Comparison of ENCODE assay signal across 20 mouse cellular contexts in the genomic region with DNA sequence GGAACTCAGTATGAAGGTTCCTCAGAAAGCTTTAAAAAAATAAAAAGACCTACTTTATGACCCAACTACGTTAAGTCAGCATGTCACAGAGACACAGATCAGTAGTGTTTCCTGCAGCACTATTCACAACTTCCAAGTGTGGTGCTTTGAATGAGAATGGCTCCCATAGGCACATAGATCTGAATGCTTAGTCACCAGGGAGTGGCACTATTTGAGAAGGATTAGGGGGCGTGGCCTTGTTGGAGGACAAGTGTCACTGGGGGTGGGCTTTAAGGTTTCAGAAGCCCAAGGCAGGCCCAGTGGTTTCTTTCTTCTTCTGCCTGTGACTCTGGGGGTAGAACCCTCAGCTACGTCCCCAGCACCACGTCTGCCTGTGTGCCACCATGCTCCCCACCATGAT. TPM values are rescaled to one million over a fixed set of nuclear protein-coding genes. Genes with fewer than 3 reads are reported as not detected.
A peak's percentile ranks its signal among the peaks of the same experiment; 100 is the strongest.
DNase-seq lines count a peak whose midpoint lies in the region; TF ChIP-seq lines count a peak whose summit lies in the region.
"Had no signal": no experiment of that assay in that cellular context is flagged by ENCODE, and none has a peak within 500 bp of the region (broad histone marks: within the 10 kb centered on the region; RNA-seq: fewer than 3 reads in every experiment).

No protein-coding gene starts in this region.

- peaks cover 3 to 13% of the 10 kb centered on the region in 2 experiments; a peak in 2 of 4 replicates for H3K4me1 ChIP-seq in ES-E14 (ENCODE audit: control insufficient read depth in 2 of 2, insufficient read depth in 2 of 2, low read length in 2 of 2, poor library complexity in 1 of 2)

- H3K9ac ChIP-seq in ES-E14 (ENCODE audit: insufficient read depth, low read depth, low read length, poor library complexity, severe bottlenecking): no peak overlapping the region
- H3K9ac ChIP-seq: embryonic facial prominence, embryonic 13.5 days; embryonic facial prominence, embryonic 15.5 days; forebrain, embryonic 12.5 days had no signal

- in situ Hi-C loops in ES-E14 (cut with MboI; ENCODE audit: low sequenced_read_pairs in 2 of 2, unreplicated experiment in 2 of 2): no loop called here

- no peak overlapping the region for H3K27ac ChIP-seq in ES-E14 (ENCODE audit: insufficient read depth, low read depth, low read length, poor library complexity, severe bottlenecking)
- H3K27ac ChIP-seq: embryonic facial prominence, embryonic 13.5 days; embryonic facial prominence, embryonic 15.5 days; forebrain, embryonic 10.5 days; forebrain, embryonic 12.5 days had no signal

- H3K36me3 ChIP-seq in ES-E14 (ENCODE audit: control insufficient read depth, insufficient read depth, low read length, poor library complexity, severe bottlenecking): no peaks in the 10 kb centered on the region
- H3K36me3 ChIP-seq: embryonic facial prominence, embryonic 13.5 days; embryonic facial prominence, embryonic 15.5 days; forebrain, embryonic 10.5 days; forebrain, embryonic 12.5 days had no signal

- intact Hi-C loops in heart, postnatal 10 days (cut with DNase I): no loop called here

- H3K9me3 ChIP-seq in ES-E14 (ENCODE audit: control insufficient read depth, insufficient read depth, low read depth, low read length): no peaks in the 10 kb centered on the region
- H3K9me3 ChIP-seq: embryonic facial prominence, embryonic 15.5 days; forebrain, embryonic 10.5 days; forebrain, embryonic 12.5 days had no signal

- H3K4me3 ChIP-seq in ES-E14 (ENCODE audit: insufficient read depth in 1 of 2, low read depth in 1 of 2, low read length in 2 of 2, poor library complexity in 1 of 2, severe bottlenecking in 1 of 2): no peak overlapping the region
- H3K4me3 ChIP-seq: embryonic facial prominence, embryonic 13.5 days; embryonic facial prominence, embryonic 15.5 days; erythroblast, embryonic 14.5 days; forebrain, embryonic 10.5 days; forebrain, embryonic 12.5 days had no signal

- DNase-seq in ES-CJ7 (ENCODE audit: low read depth, low spot score): peak; percentile 64
- DNase-seq in ES-E14 (ENCODE audit: low read depth, low spot score): no peak
- DNase-seq in ZHBTc4 (ENCODE audit: low read depth, low spot score): peak; percentile 68
- no peak for DNase-seq in heart, postnatal 10 days
- DNase-seq in testis, postnatal 14 days (ENCODE audit: low spot score): no peak
- DNase-seq: adrenal gland, adult 2 months; adrenal gland, postnatal 10 days; adrenal gland, postnatal 25 days; cerebellum, adult 11 months; cerebellum, adult 18-20 months; cerebellum, adult 8-10 months; cerebellum, adult 9-11 months; cerebellum, postnatal 14 days; cerebellum, postnatal 36 days; embryo, embryonic 11 days had no signal

TF ChIP-seq in ES-E14, 5 proteins besides CTCF, POLR2A, EP300 and RAD21:
- TF ChIP-seq MAFK (IDR thresholded peaks at IDR 0.05; ENCODE audit: insufficient read depth, low read depth, low read length) (0 out of 2 replicates have a peak, but pooled peaks have one; percentile 41), HCFC1 (IDR thresholded peaks at IDR 0.05; ENCODE audit: borderline replicate concordance, insufficient read depth, low read length) (no peak)
TF ChIP-seq in ES-E14: peak in this region for 1.

RNA-seq across cellular contexts. Expression of gene Atxn10, which starts 32.1 kb away (rescaled TPM):
- total RNA-seq in ES-E14 (2012; rRNA removed): 108 and 195 TPM in 2 replicates
- total RNA-seq in heart, postnatal 10 days (2021): 100 to 1,000 TPM; 104 to 114 TPM

Comparison
In these comparisons a context has a peak if more than half of its experiments do, and no peak if none do; other contexts are left out.
1. DNase-seq: peak in ES-CJ7 (single experiment) and ZHBTc4 (single experiment); none in ES-E14 (single experiment), heart, postnatal 10 days (0 of 2) and testis, postnatal 14 days (single experiment).